Comparison of ENCODE assay signal across 8 mouse cellular contexts in genomic region chr5:123609843-123610242, GRCm38 (mm10). TPM values are rescaled to one million over a fixed set of nuclear protein-coding genes. Genes with fewer than 3 reads are reported as not detected.
DNase-seq lines count a peak whose midpoint lies in the region; ATAC-seq and TF ChIP-seq lines count a peak whose summit lies in the region.

No protein-coding gene starts in this region.

- H3K4me2 ChIP-seq in heart, embryonic 11.5 days: no peak overlapping the region

- H3K9ac ChIP-seq in heart, embryonic 11.5 days (ENCODE audit: low read depth, low read length): no peak overlapping the region
- no peak overlapping the region for H3K9ac ChIP-seq in heart, adult 2 months (ENCODE audit: low read depth, low read length)

- H3K27me3 ChIP-seq in heart, embryonic 11.5 days (ENCODE audit: control insufficient read depth, insufficient read depth, low read length): no peaks in the 10 kb centered on the region
- no peaks in the 10 kb centered on the region for H3K27me3 ChIP-seq in heart, adult 2 months (ENCODE audit: control insufficient read depth, insufficient read depth, low read length)

- H3K4me3 ChIP-seq in heart, embryonic 11.5 days (ENCODE audit: low read depth, low read length): no peak overlapping the region
- no peak overlapping the region for H3K4me3 ChIP-seq in heart, adult 2 months

- H3K36me3 ChIP-seq in heart, embryonic 11.5 days (ENCODE audit: control insufficient read depth, insufficient read depth, low read length): peaks cover 21% of the 10 kb centered on the region
- no peaks in the 10 kb centered on the region for H3K36me3 ChIP-seq in heart, adult 2 months (ENCODE audit: control insufficient read depth, insufficient read depth, low read length)

- 0 out of 2 replicates have a peak, but pooled peaks cover 2% of the 10 kb centered on the region for H3K79me2 ChIP-seq in heart, adult 2 months (replicated peaks; ENCODE audit: control insufficient read depth, insufficient read depth, low read length)

- ATAC-seq in heart, embryonic 11.5 days (replicated peaks; ENCODE audit: insufficient number of reproducible peaks, low FRiP score, low TSS enrichment): no peak; the same call in 1 of the 2 replicates

- TF ChIP-seq EP300 in heart, adult 2 months (IDR thresholded peaks at IDR 0.05; ENCODE audit: insufficient read depth, low read depth, low read length): peak; percentile 71; the same call in 1 of the 2 replicates

- peak; percentile 96 for TF ChIP-seq CTCF in heart, adult 2 months (IDR thresholded peaks at IDR 0.05)

- intact Hi-C loops in heart, adult 2 months (cut with DNase I): loop anchor here (5.0 kb wide), 1 partner anchor 163 kb away; no protein-coding TSS in a partner anchor

- peak; percentile 94 for DNase-seq in heart, adult 11 months
- DNase-seq in adrenal gland, postnatal 14 days: peak; percentile 87
- DNase-seq in embryo, embryonic 11.5 days (ENCODE audit: low read depth, low spot score): peak; percentile 56
- DNase-seq in heart, adult 2 months: peak; percentile 70 to 77
- peak; percentile 89 for DNase-seq in layer of hippocampus, adult 9-10 months (ENCODE audit: low spot score)
- peak; percentile 78 for DNase-seq in lung, postnatal 25 days (ENCODE audit: low spot score)
- DNase-seq in right cerebral cortex, postnatal 25 days: peak; percentile 85

- TF ChIP-seq POLR2A in heart, adult 2 months (IDR thresholded peaks at IDR 0.05; ENCODE audit: insufficient read depth, low read depth, low read length): no peak

- 26% methylated on average over 4 of the region's 4 CpGs for WGBS in heart, embryonic 11.5 days (ENCODE audit: insufficient replicate concordance)
- WGBS in heart, adult 2 months: 25% methylated on average over 4 of the region's 4 CpGs

- H3K4me1 ChIP-seq in heart, embryonic 11.5 days (ENCODE audit: control insufficient read depth, insufficient read depth, low read length): 0 out of 2 replicates have a peak, but pooled peaks cover 2% of the 10 kb centered on the region
- peaks cover 2% of the 10 kb centered on the region; the same call in 1 of the 2 replicates for H3K4me1 ChIP-seq in heart, adult 2 months (ENCODE audit: control insufficient read depth, insufficient read depth, low read length)

- H3K9me3 ChIP-seq in heart, embryonic 11.5 days (replicated peaks; ENCODE audit: control insufficient read depth, low read length): no peaks in the 10 kb centered on the region

- H3K27ac ChIP-seq in heart, embryonic 11.5 days (ENCODE audit: low read depth, low read length): no peak overlapping the region
- H3K27ac ChIP-seq in heart, adult 2 months: no peak overlapping the region

RNA-seq across cellular contexts. Expression of gene Vps33a, which starts 37.0 kb away (rescaled TPM):
- polyA plus RNA-seq in heart, embryonic 11.5 days (2014; fragmentation: Nextera tagmentation; extraction: Ambion mirVana): 22.0 and 22.4 TPM in 2 replicates
- 42.0 and 43.7 TPM in 2 replicates for total RNA-seq in adrenal gland, postnatal 14 days (2021)
- 10 to 100 TPM; 26.2 to 32.1 TPM for total RNA-seq in heart, adult 2 months (2021)
- polyA plus RNA-seq in heart, adult 2 months (2012; rRNA removed): 13.0 and 19.9 TPM in 2 replicates
